Mouse (Mus musculus): ENCODE measurements at regions not wholly inside any gene's neighbourhood (a gene's known extent, or its start where the extent isn't known, plus 50 kb on each side); places are given as distances from the start of the nearest gene placed in this dataset.

DNA sequence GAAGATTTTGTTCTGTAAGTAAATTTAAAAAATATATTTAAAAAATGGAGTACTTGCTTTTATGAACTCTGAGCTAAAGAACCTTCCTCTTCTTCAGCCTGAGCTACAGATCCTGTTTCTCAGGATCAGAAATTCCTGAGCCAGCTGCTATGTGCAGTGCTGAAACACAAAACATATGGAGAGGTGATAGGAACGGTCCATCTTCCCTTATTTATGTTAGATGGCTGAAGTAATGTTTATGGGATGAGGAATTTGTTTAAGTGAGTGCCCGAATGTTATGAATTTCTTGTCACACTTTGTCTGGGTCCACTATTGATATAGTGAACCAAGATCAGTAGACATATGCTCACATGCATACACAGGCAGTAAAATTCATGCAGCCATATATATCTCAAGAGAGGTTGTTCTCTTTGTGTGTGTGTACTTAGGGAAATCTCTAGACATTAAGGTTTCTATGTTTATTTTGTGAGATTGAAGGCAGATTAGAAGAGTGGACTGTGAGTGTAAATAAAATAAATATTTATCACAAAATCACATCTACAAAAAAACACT is 325.0 kb upstream of the Etaa1 start:
- Histone ChIP-seq H3K36me3 (no peaks in the 10 kb centered on the region), H3K4me3 (replicated peaks) (no peak overlapping the region), H3K27ac (replicated peaks) (no peak overlapping the region), H3K9me3 (replicated peaks) (no peaks in the 10 kb centered on the region), H3K4me2 (replicated peaks) (no peak overlapping the region), H3K4me1 (no peaks in the 10 kb centered on the region), H3K9ac (no peak overlapping the region), H3K27me3 (no peaks in the 10 kb centered on the region)
- no peak for ATAC-seq (ENCODE audit: insufficient number of reproducible peaks, low FRiP score, low TSS enrichment, low read depth)
- 47% methylated on average over 2 of the region's 2 CpGs for WGBS

DNA sequence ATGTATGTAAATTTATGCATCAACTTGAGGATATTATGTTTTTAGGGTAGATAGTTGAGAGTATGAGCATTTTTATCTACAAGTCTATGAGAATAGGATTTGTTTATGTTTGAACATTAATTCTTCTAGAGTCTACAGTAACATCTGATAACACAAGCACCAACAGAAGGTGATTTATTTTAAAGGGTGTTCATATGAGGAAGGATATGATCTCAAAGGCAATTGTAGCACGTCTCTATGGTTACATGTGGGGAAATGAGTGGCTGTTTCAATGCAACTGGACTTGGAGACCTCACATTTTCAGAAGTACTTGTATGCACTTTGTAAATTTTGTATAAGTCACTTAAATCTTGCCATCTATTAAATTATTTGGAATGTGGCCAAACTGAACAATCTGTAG is 318.7 kb upstream of the Etaa1 start:
- H3K27ac ChIP-seq (replicated peaks) = no peak overlapping the region
- H3K9ac ChIP-seq = no peak overlapping the region
- H3K4me2 ChIP-seq (replicated peaks) = no peak overlapping the region
- no peak overlapping the region for H3K4me3 ChIP-seq (replicated peaks)
- H3K27me3 ChIP-seq = no peaks in the 10 kb centered on the region
- H3K9me3 ChIP-seq (replicated peaks) = no peaks in the 10 kb centered on the region
- no peaks in the 10 kb centered on the region for H3K4me1 ChIP-seq
- H3K36me3 ChIP-seq = no peaks in the 10 kb centered on the region
- WGBS = 79% methylated on average over 1 of the region's 1 CpGs
- ATAC-seq (ENCODE audit: insufficient number of reproducible peaks, low FRiP score, low TSS enrichment, low read depth) = no peak

DNA sequence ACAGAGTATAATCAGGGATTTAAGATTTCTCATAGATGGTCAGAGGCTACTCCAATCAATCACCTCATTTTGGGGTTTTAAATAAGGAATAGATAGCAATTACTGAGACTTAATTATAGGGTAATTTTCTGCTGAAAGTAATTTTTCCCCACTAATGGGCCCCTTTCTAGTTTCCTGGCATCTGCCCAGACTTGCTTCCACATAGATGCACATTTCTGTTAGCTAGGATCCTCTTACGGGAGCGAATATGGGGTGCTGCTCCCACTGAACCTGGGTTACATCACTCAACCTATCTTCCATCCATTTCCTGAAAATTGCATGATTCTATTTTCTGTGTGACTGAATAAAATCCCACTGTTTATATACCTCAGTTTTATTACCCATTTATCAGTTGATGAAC is 312.5 kb upstream of the Etaa1 start:
- Histone ChIP-seq H3K36me3 (no peaks in the 10 kb centered on the region), H3K4me2 (replicated peaks) (no peak overlapping the region), H3K27me3 (no peaks in the 10 kb centered on the region), H3K4me3 (replicated peaks) (no peak overlapping the region), H3K9ac (no peak overlapping the region), H3K27ac (replicated peaks) (no peak overlapping the region), H3K9me3 (replicated peaks) (no peaks in the 10 kb centered on the region), H3K4me1 (no peaks in the 10 kb centered on the region)
- 61% methylated on average over 2 of the region's 2 CpGs for WGBS
- no peak for ATAC-seq (ENCODE audit: insufficient number of reproducible peaks, low FRiP score, low TSS enrichment, low read depth)

DNA sequence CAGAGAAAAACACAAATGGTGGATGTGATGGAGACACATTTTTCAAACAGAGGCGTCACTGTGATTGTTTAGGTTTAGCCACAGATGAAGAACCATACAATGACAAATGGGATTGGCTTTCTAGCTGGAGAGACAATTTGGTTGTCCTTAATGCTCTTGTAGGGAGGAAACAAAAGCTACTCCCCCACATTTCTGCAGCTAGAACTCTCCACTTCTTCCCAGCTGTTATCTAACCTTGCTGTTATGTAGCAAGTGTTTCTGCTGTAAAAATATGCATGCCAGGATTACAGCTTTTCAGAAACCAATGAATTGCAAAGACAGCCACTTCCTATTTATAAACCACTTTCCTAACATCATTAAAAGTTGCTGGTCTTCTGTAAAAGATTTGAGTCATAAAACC is 309.2 kb upstream of the Etaa1 start:
- H3K36me3 ChIP-seq = no peaks in the 10 kb centered on the region
- no peak overlapping the region for H3K27ac ChIP-seq (replicated peaks)
- H3K4me2 ChIP-seq (replicated peaks) = no peak overlapping the region
- H3K27me3 ChIP-seq = no peaks in the 10 kb centered on the region
- 88% methylated on average over 1 of the region's 1 CpGs for WGBS
- ATAC-seq (ENCODE audit: insufficient number of reproducible peaks, low FRiP score, low TSS enrichment, low read depth) = no peak
- H3K4me3 ChIP-seq (replicated peaks) = no peak overlapping the region
- H3K4me1 ChIP-seq = no peaks in the 10 kb centered on the region
- H3K9me3 ChIP-seq (replicated peaks) = no peaks in the 10 kb centered on the region
- H3K9ac ChIP-seq = no peak overlapping the region

DNA sequence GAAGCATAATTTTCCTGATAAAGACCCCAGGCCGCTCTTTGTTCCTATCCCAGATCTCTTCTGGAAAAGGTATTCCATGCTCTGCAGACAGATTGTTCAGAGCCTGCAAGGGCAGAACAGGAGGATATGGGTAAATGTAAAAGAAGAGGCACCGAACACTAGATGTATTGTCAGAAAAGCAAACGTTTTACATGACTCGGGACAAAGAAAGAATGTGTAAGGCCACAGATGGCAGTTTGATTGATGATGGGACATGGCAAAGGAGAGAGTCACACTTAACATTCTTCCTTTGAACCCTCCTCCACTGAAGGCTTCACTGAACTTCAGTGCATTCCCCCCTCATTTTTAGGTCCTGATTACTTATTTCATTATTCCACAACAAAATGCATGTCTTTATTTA is 295.6 kb upstream of the Etaa1 start:
- Histone ChIP-seq H3K9ac (no peak overlapping the region), H3K4me1 (no peaks in the 10 kb centered on the region), H3K4me2 (replicated peaks) (no peak overlapping the region), H3K9me3 (replicated peaks) (no peaks in the 10 kb centered on the region), H3K36me3 (no peaks in the 10 kb centered on the region), H3K27ac (replicated peaks) (no peak overlapping the region), H3K4me3 (replicated peaks) (no peak overlapping the region), H3K27me3 (no peaks in the 10 kb centered on the region)
- 52% methylated on average over 4 of the region's 4 CpGs for WGBS
- ATAC-seq (ENCODE audit: insufficient number of reproducible peaks, low FRiP score, low TSS enrichment, low read depth) = no peak

DNA sequence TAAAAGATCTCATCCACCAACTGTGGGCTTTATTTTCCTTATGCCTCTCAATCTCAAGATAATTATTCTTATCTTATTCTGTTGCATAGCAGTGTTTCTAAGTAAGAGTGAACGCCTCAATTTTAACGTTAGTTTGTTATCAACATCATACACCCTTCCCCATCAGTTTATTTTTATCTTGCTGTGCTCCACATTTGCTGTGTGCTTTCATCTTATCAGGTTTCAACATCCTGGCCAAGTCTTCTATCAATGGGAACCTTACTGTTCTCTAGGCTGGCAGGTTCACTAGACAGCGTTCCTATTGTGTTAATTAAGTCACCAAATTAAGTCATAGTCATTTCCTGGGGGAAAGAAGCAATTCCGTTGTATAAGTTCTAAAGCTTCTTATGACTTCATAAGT is 263.1 kb upstream of the Etaa1 start:
- no peak for ATAC-seq (ENCODE audit: insufficient number of reproducible peaks, low FRiP score, low TSS enrichment, low read depth)
- H3K4me1 ChIP-seq = no peaks in the 10 kb centered on the region
- no peak overlapping the region for H3K4me2 ChIP-seq (replicated peaks)
- no peaks in the 10 kb centered on the region for H3K9me3 ChIP-seq (replicated peaks)
- H3K36me3 ChIP-seq = no peaks in the 10 kb centered on the region
- no peak overlapping the region for H3K27ac ChIP-seq (replicated peaks)
- H3K27me3 ChIP-seq = no peaks in the 10 kb centered on the region
- H3K4me3 ChIP-seq (replicated peaks) = no peak overlapping the region
- no peak overlapping the region for H3K9ac ChIP-seq
- WGBS = 71% methylated on average over 4 of the region's 4 CpGs

DNA sequence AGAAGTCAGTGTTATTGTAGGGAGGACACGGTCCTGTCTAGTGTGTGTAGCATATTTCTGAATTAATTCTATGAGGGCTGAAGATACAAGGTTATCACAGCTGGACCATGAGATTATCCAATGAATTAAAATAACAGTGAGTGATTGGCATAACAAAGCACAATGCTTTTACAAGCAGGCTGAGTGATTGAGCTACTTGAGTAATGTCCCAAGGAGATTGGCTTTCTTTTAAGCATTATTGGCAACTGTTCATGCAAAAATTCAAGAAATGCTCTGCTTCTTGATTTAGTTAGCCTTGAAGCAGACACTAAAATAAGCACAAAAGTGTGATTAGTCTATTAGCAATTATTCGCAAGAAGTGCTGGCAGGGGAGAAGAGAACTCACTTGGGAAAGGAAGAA is 219.4 kb upstream of the Etaa1 start:
- Histone ChIP-seq H3K9ac (no peak overlapping the region), H3K27ac (replicated peaks) (no peak overlapping the region), H3K4me1 (no peaks in the 10 kb centered on the region), H3K4me3 (replicated peaks) (no peak overlapping the region), H3K36me3 (no peaks in the 10 kb centered on the region), H3K9me3 (replicated peaks) (no peaks in the 10 kb centered on the region), H3K27me3 (no peaks in the 10 kb centered on the region), H3K4me2 (replicated peaks) (no peak overlapping the region)
- WGBS = 75% methylated on average over 2 of the region's 2 CpGs
- ATAC-seq (ENCODE audit: insufficient number of reproducible peaks, low FRiP score, low TSS enrichment, low read depth) = no peak

DNA sequence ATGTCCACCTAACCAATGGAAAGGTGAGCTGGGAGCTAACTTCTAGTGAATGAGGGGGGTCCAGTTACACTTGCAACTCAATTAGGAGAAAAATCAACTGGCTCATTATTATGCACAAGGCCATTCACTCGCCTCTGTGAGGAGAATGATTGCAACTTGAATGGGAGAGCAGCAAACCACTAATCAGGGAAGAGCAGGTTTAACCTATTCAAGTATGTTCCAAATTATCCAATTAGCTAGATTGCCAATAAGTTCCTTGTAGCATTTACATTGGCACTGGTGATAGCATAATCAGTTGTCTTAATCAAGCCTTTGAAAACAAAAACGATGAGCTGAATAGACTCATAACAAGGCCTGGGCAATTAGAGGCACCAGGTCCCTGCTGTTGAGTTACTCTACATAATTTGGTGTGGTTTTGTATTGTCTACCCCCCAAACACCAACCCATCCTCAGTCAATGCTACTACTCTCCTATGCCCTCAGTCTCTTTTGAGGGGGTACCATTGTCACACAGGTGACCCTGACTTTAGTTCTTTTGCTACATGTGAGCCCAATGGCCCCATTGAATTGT is 217.6 kb upstream of the Etaa1 start:
- Histone ChIP-seq H3K4me3 (replicated peaks) (no peak overlapping the region), H3K9ac (no peak overlapping the region), H3K36me3 (no peaks in the 10 kb centered on the region), H3K4me2 (replicated peaks) (no peak overlapping the region), H3K27ac (replicated peaks) (no peak overlapping the region), H3K9me3 (replicated peaks) (no peaks in the 10 kb centered on the region), H3K27me3 (no peaks in the 10 kb centered on the region), H3K4me1 (no peaks in the 10 kb centered on the region)
- no peak for ATAC-seq (ENCODE audit: insufficient number of reproducible peaks, low FRiP score, low TSS enrichment, low read depth)
- 46% methylated on average over 2 of the region's 2 CpGs for WGBS

DNA sequence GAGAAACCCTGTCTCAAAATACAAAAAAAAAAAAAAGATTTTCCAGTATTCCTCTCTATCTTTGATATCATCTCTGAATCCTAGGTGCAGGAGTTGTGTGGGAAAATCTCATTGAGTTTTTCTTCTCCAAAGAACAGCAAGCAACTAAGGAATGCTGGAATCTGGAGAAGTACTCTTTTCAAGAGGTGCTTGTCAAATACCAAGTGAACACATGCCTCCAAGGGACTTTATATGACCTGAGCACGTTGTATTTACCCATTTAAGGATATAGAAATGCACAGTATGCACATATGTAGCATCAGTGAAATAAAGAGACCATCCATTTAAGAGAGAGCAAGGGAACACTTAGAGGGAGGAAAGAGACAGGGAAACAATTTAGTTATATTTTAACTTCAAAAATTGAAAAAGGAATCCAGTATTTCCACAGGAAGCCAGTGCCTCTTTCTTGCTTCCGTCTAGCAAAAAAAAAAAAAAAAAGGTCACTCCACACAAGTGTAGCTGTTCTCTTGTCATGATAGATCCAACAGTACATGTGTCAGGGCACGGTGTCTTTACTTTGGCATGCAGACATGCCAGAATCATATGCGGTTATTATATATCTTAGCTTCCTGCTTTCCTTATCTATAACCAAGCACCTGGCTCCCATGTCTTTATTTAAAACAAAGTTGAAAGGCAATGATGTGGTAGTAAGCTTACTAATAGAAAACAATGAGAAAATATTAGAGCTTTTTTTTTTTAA is 212.1 kb upstream of the Etaa1 start:
- H3K4me1 ChIP-seq = no peaks in the 10 kb centered on the region
- no peak overlapping the region for H3K4me3 ChIP-seq (replicated peaks)
- no peaks in the 10 kb centered on the region for H3K27me3 ChIP-seq
- 79% methylated on average over 4 of the region's 4 CpGs for WGBS
- no peak overlapping the region for H3K4me2 ChIP-seq (replicated peaks)
- no peak for ATAC-seq (ENCODE audit: insufficient number of reproducible peaks, low FRiP score, low TSS enrichment, low read depth)
- H3K36me3 ChIP-seq = no peaks in the 10 kb centered on the region
- no peak overlapping the region for H3K27ac ChIP-seq (replicated peaks)
- no peaks in the 10 kb centered on the region for H3K9me3 ChIP-seq (replicated peaks)
- no peak overlapping the region for H3K9ac ChIP-seq

DNA sequence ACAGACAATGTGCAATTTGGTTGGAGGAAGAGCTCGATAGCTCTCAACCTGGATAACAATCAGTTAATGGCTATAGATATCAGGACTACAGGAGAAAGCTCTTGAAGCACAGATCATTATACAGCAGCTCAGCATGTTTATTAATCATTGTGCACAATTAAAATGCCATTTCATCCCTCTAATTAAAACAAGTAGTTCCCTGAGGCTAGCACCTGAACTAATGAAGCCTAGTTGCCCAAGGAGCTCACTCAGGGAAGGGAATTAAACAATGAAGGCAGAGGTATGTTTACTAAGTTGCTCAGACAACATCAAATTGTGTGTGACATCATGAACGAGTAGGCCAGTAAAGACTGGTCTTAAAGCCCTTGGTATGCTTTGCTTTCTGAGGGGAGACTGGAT is 210.3 kb upstream of the Etaa1 start:
- Histone ChIP-seq H3K4me3 (replicated peaks) (no peak overlapping the region), H3K4me1 (no peaks in the 10 kb centered on the region), H3K36me3 (no peaks in the 10 kb centered on the region), H3K9me3 (replicated peaks) (no peaks in the 10 kb centered on the region), H3K27me3 (no peaks in the 10 kb centered on the region), H3K4me2 (replicated peaks) (no peak overlapping the region), H3K9ac (no peak overlapping the region), H3K27ac (replicated peaks) (no peak overlapping the region)
- WGBS = 59% methylated on average over 2 of the region's 2 CpGs
- ATAC-seq (ENCODE audit: insufficient number of reproducible peaks, low FRiP score, low TSS enrichment, low read depth) = no peak

DNA sequence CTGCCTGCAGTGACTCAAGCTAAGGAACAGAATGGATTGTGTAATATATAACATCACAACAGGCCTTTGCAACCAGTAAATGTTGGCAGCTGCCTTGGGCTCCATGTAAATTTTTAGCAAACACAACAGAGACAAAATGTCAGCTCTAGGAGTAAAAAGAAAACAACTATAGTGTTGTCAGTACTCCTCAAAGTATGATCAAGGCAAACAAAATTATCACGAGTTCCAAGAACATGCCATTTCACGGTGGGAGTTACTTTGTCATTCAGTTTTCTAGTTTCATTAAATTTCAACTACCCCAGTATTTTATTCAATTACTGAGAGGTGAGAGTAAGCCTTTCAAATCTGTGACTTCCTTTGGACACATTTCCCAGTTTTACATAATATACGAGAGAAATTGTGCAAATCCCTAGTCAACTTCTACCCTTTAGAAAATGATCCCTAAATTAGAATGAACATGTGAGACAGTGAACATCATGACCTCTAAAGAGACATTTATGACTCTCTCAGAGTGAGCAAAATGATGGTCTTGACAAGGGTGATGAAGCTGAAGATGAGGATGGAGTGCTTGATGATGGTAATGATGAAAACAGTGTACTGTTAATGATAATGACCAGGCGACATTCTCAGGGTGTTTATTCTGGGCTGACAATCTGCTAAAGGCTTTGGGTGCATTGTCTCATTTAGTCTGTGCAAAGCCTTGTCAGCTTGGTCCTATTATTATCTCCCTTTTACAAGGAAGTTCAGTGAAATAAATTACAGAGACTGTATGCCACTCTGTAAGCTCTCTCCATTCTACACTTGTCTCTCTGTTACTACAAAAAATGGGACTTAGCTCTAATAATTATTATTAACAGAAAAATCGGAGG is 209.7 kb upstream of the Etaa1 start:
- Histone ChIP-seq H3K36me3 (no peaks in the 10 kb centered on the region), H3K4me3 (replicated peaks) (no peak overlapping the region), H3K9me3 (replicated peaks) (no peaks in the 10 kb centered on the region), H3K4me1 (no peaks in the 10 kb centered on the region), H3K4me2 (replicated peaks) (no peak overlapping the region), H3K27ac (replicated peaks) (no peak overlapping the region), H3K9ac (no peak overlapping the region), H3K27me3 (no peaks in the 10 kb centered on the region)
- 77% methylated on average over 5 of the region's 5 CpGs for WGBS
- ATAC-seq (ENCODE audit: insufficient number of reproducible peaks, low FRiP score, low TSS enrichment, low read depth) = no peak

Data from embryonic facial prominence, embryonic 15.5 days (tissue).